Mouse (Mus musculus) stomach, embryonic 15.5 days (tissue): ENCODE data around the gene Col23a1. TPM values are rescaled to one million over a fixed set of nuclear protein-coding genes. Genes with fewer than 3 reads are reported as not detected.

Experiments
- polyA plus RNA-seq: library from polyadenylated mRNA; unstranded; fragments of >200 nt; fragmentation: Nextera tagmentation; extraction: Ambion mirVana; gene quantifications from 2 replicates; pipeline ENCODE4 v1.2.1, GENCODE M21; 2015

The Col23a1 gene
- polyA plus RNA-seq, 1 experiment from 2014 or later: 18.6 TPM

Other genes with a start within 250 kb of the Col23a1 start
- not detected in 2 replicates for gene Olfr1375, start 241.8 kb upstream of the Col23a1 start, polyA plus RNA-seq
- gene Zfp354a, start 230.7 kb upstream of the Col23a1 start, polyA plus RNA-seq: 6.3 and 9.4 TPM in 2 replicates
- not detected in 2 replicates for gene Gm12569, start 69.4 kb upstream of the Col23a1 start, polyA plus RNA-seq
- 106 and 107 TPM in 2 replicates for gene Clk4, start 28.2 kb upstream of the Col23a1 start, polyA plus RNA-seq
- gene BC049762, start 26.9 kb upstream of the Col23a1 start, polyA plus RNA-seq: 0.28 and 0.72 TPM in 2 replicates